Mouse (Mus musculus) gastrocnemius, postnatal 25 days (tissue): Measurements from ENCODE around the gene Hipk3. TPM values are rescaled to one million over a fixed set of nuclear protein-coding genes. Genes with fewer than 3 reads are reported as not detected.

ENCODE experiments used
- DNase-seq: peaks from one replicate; pipeline ENCODE4 v3.0.0; 2022
- total RNA-seq, 2 experiments: library from RNA; stranded (reverse); gene quantifications; 1 replicate in 1 of 2; 2 replicates in 1 of 2; pipeline ENCODE4 v1.2.3; 2021

Hipk3 gene
- total RNA-seq, 2 experiments from 2014 or later, result 158 to 199 TPM

DNA sequence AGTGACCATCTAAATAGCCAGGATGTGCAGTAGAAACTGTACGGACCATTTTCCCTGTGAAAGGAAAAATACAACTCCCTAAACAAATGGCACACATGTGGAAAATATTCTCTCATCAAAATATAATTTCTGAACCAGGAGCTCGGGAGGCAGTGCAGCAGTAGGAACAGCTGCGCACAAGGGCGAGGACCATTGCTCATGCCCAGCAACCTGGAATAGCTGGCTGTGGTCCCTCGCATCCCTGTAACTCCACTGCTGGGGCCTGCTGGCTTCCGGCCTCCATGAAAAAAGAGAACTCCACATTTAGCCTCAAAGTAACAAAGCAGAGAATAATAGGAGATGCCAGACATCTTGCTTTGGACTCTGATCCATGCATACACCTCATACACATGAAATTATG lies 22.2 kb downstream of the Hipk3 start:
- peak; percentile 26 for DNase-seq

DNA sequence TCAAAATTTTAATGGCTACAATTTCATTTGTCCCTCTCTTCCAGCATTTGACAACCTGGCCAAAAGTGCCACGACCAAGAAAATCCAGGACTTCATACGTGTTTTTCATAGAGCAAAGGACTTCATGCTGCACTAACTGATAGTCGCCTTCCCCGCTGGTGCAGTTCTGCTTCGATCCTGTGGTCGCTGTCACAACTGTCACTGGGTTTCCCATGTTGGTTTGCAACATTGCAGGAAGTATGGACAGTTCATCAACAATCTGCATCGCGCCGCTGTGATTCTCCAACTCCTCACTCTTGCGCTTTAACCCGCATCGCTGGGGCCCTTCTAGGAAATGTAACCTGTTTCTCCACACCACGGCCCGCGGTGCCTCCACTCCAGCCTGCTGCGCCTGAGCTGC lies 23.1 kb downstream of the Hipk3 start:
- DNase-seq, result no peak

DNA sequence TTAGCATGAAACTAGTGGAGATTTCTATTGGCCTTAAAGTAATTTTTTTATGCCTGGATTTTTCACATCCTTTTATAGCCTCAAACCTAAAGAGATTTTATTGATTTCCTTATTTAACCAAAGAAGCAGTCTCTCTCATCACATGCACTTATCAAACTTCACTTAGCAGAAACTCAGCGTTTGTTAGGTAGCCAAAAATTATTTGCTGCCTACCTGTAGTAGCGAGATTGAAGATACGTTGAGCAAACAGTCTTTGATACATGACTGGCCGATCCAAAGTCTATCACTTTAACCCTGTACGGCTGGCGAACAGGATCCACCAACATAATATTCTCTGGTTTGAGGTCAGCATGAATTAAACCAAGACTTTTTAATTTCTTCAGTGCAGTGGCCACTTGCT lies 23.7 kb downstream of the Hipk3 start:
- no peak for DNase-seq

DNA sequence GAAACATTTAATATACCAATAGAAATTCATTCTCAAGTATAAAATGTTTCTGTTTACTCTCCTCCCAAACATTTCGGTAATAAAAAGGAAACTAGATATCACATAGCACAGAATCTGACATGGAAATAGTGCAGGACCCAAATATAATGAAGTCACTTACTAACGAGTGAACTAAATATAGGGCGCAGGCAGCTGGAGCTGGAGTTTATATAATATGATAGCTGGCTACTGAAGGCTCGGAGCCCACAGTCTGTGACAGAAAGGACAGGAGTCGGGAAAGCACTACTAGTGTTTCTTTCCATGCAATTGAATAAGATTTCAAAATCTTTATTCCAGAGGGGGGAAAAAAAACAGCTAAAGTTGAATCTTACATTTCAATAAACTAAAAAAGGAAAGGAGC lies 25.8 kb downstream of the Hipk3 start:
- DNase-seq, result no peak

DNA sequence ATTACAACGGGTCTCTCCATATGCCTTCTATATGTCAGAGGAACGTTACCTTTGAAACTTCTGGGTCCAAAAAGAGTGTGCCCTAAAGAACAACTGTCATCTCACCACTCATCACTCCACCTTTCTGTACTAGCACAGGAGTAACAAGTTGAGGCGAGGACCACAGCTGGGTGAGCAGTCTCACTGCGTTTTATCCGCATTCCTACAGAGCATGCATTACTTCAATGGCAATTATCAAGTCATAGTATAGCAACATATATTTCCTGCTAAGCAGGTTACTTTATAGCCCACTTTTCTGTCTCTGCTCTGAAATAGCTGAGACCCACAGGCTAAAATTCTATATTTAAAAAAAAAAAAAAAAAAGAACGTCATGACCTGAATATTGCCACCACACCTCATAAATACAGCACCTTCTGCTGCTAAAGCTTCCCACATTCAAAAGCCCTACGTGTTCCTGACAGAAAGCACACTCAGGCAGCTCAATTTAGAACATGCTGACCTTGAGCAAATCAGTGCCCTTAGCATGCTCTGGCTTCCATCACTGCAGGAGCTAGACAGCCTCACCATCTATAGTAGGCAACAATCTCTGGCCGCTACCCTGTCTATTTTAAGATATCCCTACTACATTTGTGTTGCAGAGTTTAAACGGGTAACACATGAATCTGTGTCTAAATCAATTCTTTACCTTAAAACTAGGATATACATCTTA lies 27.2 kb downstream of the Hipk3 start:
- peak; percentile 58 for DNase-seq

DNA sequence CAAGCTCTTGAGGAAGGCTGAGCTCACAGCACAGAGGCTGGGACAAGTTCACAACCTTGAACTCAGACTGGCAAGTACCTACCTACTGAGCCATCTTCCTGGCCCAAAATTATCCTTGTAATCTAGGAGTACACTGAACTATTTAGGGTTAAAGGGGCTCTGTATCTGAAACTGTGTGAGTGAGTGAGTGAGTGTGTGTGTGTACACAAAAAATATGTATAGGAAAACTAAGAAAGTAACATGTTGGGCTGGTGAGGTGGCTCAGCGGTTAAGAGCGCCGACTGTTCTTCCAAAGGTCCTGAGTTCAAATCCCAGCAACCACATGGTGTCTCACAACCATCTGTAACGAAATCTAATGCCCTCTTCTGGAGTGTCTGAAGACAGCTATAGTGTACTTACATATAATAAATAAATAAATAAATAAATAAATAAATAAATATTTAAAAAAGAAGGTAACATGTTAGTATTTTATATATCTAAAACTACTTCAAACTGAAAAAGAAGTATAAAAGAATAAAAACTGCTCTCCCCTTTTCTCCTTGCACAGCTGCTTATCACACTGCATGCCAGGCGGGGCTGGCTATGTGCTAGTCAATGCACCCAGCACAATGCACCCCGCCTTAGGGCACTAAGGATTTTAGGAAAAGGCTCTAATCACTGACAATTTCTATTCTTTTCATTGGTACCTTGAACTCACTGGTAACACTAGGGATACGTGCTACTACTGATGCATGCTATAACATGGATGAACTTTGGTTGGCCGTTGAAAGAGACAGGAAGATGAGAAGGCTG lies 28.4 kb downstream of the Hipk3 start:
- no peak for DNase-seq

DNA sequence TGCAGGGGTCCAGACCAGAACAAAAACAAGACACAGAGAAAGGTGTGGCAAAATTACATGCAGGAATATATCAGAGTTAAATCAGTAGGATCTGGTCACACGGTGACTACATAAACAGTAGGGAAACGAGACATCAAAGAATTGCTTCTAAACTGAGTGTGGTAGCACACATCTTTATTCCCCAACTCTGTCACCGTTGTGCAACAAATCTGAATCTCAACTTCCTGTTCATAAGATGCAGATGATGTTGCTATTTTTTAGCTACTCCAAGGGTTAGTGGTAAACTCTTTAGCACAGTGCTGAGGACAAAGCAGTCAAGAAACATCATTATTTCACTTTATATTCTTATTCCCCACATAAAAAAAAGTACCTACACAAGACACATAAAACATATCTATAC lies 34.2 kb downstream of the Hipk3 start:
- DNase-seq, result no peak

DNA sequence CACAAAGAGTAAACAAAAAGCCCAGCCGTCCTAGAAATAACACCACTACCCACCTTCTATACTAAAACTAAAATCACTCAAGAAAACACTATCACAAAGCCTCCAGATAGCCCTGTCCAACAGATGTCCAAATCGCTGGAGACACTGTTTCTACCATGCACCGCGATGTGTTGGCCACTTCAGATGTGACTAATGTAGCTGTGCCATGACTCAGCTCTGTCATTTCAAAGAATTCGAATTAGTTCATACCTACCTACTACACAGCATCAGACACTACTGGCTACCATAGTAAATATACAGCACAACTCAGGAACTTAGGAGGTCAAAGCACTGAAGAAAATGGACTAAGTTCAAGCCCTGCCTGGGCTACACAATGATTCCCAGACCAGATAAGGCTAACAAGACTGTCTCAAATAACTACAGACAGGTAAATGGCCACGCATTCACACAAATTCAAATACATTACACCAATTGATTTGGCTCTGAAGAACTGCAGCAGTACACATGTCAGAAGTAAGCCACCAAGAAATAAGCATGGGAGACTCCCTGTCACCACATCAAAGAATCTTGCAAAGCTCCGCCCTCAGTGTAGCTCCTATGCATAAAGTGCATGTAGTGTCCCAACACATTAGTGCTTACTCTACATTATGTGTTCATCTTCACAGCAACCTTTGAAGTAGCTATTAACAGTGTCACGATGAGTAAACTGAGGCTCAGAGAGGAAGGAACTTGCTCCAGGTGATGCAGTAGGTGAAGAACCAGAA lies 35.5 kb downstream of the Hipk3 start:
- DNase-seq, result no peak

DNA sequence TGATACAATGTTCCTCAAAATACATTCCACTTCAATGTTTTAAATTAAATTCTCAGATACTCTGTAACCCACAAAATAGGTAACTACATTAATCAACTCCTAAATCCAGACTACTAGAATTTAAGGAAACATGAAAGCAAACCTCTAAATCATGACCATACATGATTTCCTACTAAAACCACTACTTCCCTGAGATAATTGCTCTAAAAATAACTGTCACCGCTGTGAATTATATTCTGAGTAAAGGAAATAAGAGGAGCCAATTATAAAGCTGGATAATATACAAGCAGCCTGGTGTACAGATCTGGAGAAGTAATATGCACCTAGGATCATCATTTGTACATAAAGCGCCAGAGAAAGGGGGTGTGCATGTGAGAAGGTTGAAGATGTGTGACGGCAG lies 37.1 kb downstream of the Hipk3 start:
- DNase-seq, result no peak

DNA sequence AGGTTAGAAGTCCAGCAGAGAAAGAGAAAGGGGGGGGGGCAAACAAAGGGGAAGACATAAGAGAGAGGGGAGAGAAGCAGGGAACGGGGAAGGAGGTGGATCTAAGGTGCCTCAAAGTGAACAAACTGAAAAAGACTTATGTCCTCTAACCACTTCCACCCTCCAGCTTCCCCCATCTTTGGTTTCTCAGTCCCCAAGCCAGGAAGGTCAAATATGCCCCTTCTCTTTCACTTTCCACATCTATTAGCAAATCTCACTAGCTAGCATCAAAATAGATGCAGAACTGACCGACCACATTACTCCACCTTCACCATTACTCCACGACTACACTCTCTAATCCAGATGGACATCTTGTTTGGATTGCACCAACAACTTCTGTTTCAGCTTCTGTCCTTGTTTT lies 43.6 kb downstream of the Hipk3 start:
- no peak for DNase-seq

DNA sequence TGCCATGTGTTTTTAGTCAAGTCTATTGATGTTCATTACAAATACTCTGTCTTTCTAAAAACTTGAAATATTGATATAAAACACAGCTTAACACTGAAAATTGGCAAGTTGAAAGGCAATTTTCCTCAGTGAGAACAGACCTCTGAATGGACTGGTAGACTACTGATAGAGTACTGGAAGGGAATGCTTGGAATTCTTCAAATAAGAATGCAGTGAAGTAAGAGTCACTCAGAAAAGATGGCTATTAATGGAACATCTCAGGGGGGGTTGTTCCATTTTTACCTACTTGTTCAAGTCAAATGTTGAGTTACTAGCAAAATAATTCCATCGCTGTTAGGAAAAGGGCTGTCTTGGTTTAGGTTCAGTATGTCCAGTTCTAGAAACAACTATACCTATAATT lies 45.1 kb downstream of the Hipk3 start:
- no peak for DNase-seq

DNA sequence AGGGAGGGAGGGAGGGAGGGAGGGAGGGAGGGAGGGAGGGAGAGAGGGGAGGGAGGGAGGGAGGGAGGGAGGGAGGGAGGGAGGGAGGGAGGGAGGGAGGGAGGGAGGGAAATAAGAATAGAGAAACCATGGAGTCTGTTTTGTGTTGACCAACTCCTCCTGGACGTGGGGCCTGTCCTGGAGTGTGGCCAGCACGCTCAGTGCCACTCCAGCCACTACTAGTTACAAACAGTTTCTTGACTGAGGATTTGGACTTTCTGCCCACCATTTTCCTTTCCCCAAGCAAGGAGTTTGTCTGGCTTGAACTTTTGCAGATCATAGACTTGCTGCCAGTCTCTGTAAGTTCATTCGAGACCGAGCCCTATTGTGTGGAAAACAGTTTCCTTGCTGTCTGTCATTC lies 46.0 kb downstream of the Hipk3 start:
- no peak for DNase-seq

DNA sequence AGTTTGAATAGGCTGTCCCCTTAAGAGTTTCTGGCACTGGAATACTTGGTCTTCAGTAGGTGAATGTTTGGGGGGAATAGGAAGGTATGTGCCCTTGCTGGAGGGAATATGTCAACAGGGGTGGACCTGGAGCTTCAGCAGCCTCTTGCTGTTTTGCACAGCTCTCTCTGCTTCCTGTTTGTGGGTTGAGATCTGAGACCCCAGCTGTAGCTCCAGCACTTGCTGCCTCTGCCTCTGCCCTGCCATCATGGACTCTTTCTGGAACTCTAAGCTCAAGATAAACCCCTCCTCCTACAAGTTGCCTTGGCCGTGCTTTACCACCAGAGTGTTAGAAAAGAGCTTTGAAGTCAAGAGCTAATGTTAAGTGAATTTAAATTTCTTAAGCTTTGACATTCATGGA lies 48.2 kb downstream of the Hipk3 start:
- DNase-seq, result no peak

DNA sequence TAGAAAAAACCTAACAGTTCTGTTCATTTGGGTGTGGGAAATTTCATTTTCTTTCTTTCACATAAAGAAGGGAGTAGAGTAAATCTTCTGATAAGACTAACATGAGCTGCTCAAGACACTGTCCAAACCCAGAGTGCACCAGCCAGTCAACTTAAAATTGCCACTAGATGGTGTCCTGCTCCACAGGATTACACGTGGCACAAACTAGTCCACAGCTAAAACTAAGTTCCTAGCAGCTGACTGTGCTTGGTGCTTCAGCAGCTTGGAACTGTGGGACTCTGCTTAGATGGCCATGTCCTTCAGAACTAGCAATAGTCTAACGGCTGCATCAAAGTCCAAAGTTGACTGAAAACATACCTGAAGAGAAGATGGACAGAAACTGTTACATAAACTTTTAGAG lies 49.5 kb downstream of the Hipk3 start:
- peak; percentile 51 for DNase-seq

DNA sequence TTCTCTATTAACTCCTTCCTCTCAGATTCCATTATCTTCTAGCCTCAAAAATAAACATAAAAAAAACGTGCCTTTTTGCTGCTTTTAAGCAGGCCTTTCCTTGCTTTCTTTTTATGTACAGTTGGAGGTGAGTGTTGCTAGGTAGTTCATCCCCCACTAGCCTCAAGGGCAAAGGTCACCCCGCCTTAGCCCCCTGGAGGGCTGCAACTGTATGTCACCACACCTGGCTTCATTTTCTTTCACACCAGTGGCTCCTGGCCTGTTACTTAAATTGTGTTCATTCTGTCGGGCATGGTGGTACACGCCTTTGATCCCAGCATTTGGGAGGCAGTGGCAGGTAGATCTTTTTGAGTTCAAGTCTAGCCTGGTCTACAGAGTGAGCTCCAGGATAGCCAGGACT lies 51.9 kb downstream of the Hipk3 start:
- DNase-seq, result no peak

DNA sequence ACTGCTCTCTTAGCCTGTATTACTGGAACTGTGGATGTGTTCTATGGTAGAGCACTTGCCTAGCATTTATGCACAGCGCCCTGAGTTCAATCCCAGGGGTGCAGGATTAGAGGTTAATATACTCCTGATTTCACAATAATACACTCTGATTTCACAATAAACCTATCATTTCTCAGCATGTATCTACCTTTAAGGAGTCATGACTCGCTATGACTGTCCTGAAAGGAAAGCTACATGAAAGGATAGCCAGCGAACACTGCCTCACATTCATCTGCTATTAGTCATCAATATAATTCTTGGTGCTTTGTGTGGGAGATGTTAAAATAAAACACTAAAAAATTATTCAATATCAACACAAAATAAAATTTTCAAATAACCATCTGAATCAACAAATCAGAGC lies 58.0 kb downstream of the Hipk3 start:
- no peak for DNase-seq

DNA sequence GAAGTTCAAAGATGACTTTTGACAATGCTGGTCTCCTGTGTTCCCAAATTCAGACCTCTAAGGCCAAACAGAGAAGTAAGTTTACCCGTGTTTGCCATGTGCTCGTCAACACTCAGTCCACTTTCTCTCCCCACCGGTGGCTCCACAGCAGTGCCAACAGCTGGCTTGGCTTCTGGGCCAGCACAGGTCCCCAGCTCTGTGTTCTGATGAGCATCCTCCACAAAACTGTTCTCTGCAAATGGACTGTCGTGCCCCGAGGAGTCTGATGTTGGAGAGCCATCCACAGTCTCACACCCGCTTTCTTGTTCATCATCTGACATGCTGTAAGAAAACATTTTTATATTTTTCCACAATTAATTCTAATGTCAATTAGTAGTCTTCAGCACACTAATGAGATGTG lies 63.2 kb downstream of the Hipk3 start:
- no peak for DNase-seq

DNA sequence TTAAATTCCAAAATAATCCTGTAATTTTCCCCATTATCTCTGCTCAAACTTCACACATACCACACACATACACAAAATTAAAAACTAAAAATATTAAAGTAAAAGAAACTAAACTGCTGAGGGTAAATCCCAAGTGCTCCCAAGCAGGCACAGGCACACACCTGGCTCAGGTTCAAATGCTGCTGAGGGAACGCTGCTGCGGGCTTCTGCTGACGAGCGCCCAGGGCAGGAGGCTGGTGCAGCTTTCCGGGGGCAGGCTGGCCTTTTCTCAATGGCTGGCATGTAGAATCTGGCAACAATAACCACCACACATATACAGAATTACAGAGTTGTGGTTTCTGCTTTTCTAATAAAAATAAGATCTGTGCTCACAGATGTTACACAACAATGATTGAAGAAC lies 63.7 kb downstream of the Hipk3 start:
- no peak for DNase-seq

DNA sequence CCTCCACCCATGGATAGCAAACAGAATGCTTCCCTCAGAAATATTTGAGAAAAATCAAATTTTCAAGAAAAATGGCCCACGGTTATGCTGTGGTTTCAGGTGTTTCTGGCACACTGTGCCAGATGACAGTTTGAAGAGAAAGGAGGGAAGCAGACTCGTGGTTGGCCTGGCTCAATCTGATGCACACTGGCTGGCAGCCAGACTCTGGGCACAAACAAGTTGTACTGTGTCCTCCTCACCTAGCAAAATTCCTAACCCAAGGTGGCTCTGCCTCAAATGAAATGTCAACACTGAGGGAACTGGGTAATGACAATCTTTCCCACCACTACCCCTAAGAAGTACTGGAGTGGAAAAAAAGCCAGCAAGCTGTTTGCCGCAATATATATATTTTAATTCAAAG lies 68.1 kb downstream of the Hipk3 start:
- DNase-seq, result no peak

DNA sequence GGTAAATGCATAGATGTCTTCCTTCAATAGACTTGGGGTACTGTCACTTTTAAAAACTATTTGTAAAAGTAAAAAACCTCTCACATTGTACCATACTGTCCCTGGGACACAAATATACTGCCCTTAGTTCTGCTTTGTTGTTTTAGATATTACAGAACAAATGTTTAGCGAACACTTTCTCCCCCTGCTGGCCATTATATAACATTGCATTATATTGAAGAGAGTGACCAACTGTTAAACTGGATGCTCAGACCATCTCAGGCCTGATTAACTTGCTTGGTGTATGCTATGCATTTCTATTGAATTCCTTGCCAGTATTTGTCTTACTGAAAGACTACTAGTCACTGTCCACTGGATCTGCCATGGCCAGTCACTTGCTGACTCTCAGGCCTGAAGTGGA lies 72.0 kb downstream of the Hipk3 start:
- no peak for DNase-seq

DNA sequence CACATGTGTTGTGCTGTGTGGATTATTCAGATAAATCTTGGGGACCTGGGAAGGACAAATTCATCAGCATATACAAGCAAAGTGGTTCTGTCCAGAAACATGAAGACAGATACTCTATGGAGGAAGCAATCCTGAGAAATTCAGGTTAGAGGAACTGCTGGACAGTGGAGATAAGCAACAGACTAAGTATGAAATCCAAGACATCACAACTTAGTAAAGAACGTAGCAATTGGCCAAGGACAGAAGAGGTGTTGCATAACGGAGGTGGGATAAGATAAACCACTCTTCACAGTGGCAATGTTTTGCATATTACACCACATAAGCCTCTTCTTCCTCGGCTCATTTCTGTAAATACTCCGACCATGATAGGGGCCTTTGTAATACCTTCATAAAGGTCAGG lies 73.4 kb downstream of the Hipk3 start:
- DNase-seq, result no peak

DNA sequence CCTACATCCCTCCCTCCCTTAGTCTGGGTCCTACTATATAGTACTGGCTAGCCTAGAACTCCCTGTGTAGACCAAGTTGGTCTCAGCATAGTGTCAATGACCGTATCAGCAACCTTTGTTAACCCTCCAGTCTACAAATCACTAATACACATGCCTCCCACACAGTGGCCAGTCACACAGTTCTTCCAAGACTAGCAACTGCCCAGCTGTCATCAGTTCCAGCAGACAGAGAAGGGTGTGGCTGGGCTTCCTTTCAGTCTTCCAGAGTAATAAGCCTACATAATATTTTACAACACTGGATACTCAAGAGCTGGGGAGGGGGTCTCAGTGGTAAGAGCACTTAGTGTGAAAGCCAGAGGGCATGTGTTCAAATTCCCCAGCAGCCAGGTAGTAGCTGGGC lies 74.2 kb downstream of the Hipk3 start:
- DNase-seq, result no peak

DNA sequence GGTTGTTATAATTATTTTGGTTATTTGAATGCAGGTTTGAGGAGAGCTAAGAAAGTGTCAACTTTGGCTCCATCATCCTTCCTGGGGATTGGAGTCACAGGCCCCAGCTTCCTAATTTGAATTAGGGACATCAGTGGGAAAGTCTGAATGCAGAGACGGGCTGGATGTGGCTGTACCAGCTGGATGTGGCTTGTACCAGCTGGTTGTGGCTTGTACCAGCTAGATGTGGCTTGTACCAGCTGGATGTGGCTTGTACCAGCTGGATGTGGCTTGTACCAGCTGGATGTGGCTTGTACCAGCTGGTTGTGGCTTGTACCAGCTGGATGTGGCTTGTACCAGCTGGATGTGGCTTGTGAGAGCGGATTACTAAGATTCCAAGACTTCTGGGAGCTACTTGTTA lies 74.8 kb downstream of the Hipk3 start:
- DNase-seq, result no peak
